Mouse (Mus musculus): Measurements from ENCODE around the gene Grcc10. TPM values are rescaled to one million over a fixed set of nuclear protein-coding genes. Genes with fewer than 3 reads are reported as not detected.

The Grcc10 gene
- total RNA-seq, 2 experiments from 2014 or later = 315 to 349 TPM

- peak; percentile 66 to 77 for DNase-seq (ENCODE audit: low spot score in 2 of 2)
- intact Hi-C loops (cut with DNase I) = loop anchor here (2.0 to 5.0 kb wide), 3 partner anchors 13 to 96 kb away; partner anchors contain the start of genes Emg1, Lpcat3 and Phb2
Observed at GRCm38 (mm10) chr6:124757909-124758848, 17.0 kb upstream of the Grcc10 start.

- intact Hi-C loops (cut with DNase I) = loop anchor here (5.0 kb wide), 2 partner anchors 45 to 95 kb away; partner anchors contain the start of genes Emg1, Lpcat3 and Phb2
- no peak for DNase-seq (ENCODE audit: low spot score in 2 of 2)
Observed at GRCm38 (mm10) chr6:124757351-124757880, 16.2 kb upstream of the Grcc10 start.

- peak; percentile 76 to 79 for DNase-seq (ENCODE audit: low spot score in 2 of 2)
- intact Hi-C loops (cut with DNase I) = loop anchor here (5.0 kb wide), 2 partner anchors 44 to 94 kb away; partner anchors contain the start of genes Emg1, Lpcat3 and Phb2
Observed at GRCm38 (mm10) chr6:124756652-124757350, 15.6 kb upstream of the Grcc10 start.

- intact Hi-C loops (cut with DNase I) = loop anchor here (5.0 kb wide), 2 partner anchors 44 to 94 kb away; partner anchors contain the start of genes Emg1, Lpcat3 and Phb2
- DNase-seq (ENCODE audit: low spot score in 2 of 2) = peak in 1 of 2 experiments; percentile 55
Observed at GRCm38 (mm10) chr6:124755831-124756595, 14.8 kb upstream of the Grcc10 start, which contains the start of the genes Gm45234 and Atn1. Gene Gm45234 (minus strand): TSS chr6:124756021. Gene Atn1 (minus strand): TSS chr6:124756524.

DNA sequence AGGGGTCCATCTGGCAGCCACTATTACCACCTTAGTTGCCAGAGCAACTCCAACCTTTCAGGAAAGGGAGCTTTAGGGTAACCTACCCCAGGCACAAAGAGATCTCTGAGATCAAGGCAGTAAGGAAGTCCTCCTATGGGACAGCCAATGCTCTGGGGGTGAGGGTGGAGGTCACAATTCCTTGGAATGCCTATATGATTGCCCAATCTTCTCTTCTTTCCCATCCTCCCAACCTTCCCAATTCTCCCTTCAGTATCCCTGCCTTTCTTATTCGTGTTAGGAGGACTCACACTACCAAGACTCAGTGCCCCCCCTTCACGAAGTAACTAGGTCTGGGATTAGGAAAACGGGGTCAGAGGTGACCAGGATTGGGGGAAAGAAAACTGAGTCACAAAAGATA, 14.1 kb upstream of the Grcc10 start:
- intact Hi-C loops (cut with DNase I) = loop anchor here (5.0 kb wide), 2 partner anchors 43 to 93 kb away; partner anchors contain the start of genes Emg1, Lpcat3 and Phb2

DNA sequence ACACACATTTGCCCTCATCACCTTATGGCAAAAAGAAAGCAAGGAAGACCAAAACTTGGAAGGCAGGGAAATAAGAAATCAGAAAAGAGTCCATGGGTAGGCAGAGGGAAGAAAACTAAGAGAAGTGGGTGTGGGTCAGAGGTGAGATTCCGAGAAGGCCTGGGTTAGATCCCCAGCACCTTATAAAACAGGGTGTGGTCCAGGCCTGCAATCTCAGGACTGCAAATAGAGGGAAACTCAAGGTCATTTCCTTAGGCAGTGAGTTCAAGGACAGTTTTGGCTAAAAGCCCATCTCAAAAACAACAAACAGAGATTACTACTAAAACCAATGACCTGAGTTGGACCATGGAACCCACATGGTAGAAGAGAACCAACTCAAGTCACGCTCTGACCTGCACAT, 12.7 kb upstream of the Grcc10 start:
- no peak for DNase-seq (ENCODE audit: low spot score in 2 of 2)
- intact Hi-C loops (cut with DNase I) = no loop called here

More for the DNA sequence above, 14.1 kb upstream of the Grcc10 start:
- no peak for DNase-seq (ENCODE audit: low spot score in 2 of 2)

- intact Hi-C loops (cut with DNase I) = no loop called here
- DNase-seq (ENCODE audit: low spot score in 2 of 2) = no peak
Observed at GRCm38 (mm10) chr6:124750405-124750804, 9.2 kb upstream of the Grcc10 start.

DNA sequence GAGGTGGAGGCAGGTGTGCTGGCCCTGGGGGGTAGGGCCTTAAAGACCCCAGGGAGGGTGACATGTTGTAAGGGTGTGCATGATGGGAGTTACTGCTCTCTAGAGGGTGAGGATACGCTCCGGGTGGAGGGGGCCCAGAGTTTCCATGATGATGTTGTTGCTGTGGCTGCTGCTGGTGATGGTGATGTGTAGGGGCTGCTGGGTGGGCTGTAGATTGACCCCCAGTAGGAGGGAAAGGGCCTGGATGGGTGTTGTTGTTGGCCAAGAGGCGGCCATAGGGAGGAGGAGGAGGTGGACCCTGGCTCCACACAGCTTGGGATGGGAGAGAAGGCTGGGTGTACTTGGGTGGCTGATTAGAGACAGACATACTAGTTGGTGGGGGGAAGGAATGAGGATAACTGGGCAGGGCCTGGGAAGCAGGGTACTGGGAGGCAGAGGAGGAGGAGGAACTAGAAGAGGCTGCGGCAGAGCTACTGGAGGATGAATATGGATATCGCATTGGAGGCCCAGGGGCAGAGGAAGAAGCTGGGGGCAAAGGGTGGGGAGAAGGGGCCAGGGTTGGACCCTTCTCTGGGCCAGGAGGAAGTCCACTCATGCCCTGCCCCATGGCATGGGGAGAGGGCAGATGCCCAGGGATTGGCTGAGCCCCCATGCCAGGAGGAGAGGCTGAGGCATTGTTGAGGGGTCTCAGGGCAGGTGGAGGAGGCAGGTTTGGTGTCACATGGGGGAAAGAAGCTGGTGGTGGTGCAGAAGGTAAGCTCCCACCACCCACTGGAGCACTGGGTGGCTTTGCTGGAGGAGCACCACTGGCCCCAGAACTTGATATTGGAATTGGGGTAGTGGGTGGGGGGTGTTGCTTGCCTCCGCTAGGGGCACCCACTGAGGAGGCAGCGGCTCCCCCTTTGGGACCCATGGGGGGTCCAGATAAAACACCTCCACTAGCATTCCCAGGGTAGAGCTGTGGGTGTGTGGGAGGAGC, 5.8 kb upstream of the Grcc10 start:
- no peak for DNase-seq (ENCODE audit: low spot score in 2 of 2)
- intact Hi-C loops (cut with DNase I) = no loop called here

DNA sequence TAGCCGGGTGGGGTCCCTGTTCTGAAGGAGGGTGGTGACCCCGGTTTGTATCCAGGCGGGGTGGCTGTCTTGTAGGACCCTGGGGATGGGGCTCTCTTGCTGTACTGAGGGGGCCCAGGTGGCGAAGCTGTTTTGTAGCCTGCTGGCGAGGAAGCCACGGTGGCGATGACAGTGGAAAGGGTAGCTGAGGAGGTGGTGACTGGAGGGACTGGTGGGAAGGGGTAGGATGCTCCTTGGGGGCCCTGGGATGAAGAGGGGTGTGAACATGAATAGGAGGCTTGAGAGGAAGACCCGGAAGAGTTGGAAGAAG, 5.1 kb upstream of the Grcc10 start:
- DNase-seq (ENCODE audit: low spot score in 2 of 2) = no peak
- intact Hi-C loops (cut with DNase I) = no loop called here

GRCm38 (mm10) chr6:124745490-124746295, 4.5 kb upstream of the Grcc10 start:
- peak; percentile 95 to 97 for DNase-seq (ENCODE audit: low spot score in 2 of 2)
- intact Hi-C loops (cut with DNase I) = loop anchor here (2.0 kb wide), 1 partner anchor 13 kb away; no protein-coding TSS in a partner anchor

DNA sequence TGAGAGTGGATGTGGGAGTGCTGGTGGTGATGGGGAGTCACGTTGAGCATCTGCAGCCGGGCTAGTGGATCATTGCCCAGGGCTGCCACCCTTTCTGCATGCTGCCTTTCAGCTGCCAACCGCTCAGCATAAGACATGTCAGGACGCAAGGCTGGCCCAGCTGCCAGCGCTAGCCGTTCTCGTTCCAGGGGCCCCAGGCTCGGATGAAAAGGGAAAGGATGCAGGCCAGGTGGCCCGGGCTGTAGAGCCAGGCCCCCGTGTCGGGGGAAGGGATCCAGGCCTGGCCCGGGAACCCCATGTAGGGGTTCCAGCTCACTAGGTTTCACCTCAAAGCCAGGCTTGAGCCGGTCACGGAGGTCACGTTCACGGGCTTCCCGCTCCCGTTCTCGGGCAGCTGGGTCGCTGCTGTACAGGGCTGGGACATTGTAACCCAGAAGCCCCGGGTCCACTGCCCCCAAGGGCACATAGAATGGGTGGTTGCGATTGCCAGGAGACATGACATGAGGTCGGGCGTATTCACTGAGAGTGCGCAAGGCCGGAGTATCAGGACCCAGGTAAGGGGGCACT, 3.7 kb upstream of the Grcc10 start:
- no peak for DNase-seq (ENCODE audit: low spot score in 2 of 2)
- intact Hi-C loops (cut with DNase I) = loop anchor here (2.0 kb wide), 1 partner anchor 14 kb away; no protein-coding TSS in a partner anchor

- DNase-seq (ENCODE audit: low spot score in 2 of 2) = no peak
- intact Hi-C loops (cut with DNase I) = loop anchor here (2.0 kb wide), 1 partner anchor 15 kb away; no protein-coding TSS in a partner anchor
Observed at GRCm38 (mm10) chr6:124743647-124744046, 2.5 kb upstream of the Grcc10 start.

DNA sequence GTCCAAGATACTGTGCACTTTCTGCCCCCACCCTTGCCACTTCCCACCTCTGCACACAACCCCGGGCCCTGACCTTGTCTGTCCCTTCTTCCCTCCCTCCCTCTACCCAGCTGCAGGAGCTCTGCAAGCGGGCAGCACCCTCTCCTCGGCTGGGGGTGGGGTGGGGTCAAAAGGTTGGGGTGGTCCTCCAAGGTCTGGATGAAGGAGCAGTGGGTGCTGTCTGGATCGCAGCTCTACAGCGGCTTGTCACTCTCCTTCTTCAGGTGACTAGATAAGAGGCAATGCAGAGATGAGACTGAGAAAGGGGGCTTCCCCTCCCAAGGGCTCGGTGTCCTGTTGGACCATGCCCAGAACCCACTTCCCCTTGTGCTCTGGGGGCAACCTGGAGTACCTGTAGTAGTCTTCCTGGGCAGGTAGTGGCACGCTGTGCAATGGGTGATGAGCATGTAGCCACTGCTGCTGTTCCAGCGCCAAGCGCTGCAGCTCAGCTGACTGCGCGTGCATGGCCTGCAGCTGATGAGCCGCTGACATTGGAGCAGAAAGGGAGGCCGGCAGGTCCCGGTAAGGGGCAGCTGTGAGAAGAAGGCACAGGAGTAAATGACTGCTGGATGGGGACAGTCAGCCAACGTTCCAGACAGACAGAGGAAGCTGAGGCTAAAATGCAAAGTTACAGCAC, 1.8 kb upstream of the Grcc10 start:
- intact Hi-C loops (cut with DNase I) = no loop called here
- DNase-seq (ENCODE audit: low spot score in 2 of 2) = no peak

- intact Hi-C loops (cut with DNase I) = loop anchor here (2.0 kb wide), 2 partner anchors 29 to 63 kb away; partner anchors contain the start of genes Emg1 and Phb2
- DNase-seq (ENCODE audit: low spot score in 2 of 2) = no peak
Observed at GRCm38 (mm10) chr6:124741842-124742241, 668 bp upstream of the Grcc10 start.

DNA sequence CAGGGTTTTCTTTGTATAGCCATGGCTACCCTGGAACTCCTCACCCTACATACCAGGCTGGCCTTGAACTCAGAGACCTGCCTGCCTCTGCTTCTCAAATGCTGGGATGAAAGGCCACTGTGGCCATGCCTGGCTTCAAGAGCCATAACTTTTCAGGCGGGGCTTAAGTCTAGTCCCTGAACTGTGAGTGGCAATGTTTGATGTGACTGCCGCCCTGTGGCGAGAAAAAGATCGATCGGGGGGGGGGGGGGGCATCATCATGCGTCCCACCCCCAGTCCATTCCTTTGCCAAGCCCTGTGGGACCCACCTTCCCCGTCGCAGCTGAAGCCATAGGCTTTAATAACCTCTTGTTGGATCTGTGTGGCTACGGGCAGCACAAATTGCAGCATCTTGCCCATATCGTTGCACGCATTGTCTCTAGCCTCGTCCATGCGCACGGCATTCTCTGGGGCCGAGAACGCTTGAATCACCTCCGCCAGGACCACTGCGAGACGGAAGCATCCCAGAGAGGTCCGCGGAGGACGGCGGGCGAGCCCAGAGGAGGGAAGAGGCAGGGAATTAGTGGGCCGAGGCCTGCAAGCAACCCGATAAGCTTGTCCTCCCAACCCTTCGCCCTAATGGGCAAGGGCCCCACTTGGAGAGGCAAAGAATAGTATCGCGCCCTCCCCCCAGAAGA, 825 bp downstream of the Grcc10 start:
- intact Hi-C loops (cut with DNase I) = loop anchor here (2.0 kb wide), 2 partner anchors 28 to 64 kb away; partner anchors contain the start of genes Emg1 and Phb2
- DNase-seq (ENCODE audit: low spot score in 2 of 2) = peak in 1 of 2 experiments; percentile 61

All from left cerebral cortex, postnatal 25 days (tissue).